In the genomic region with DNA sequence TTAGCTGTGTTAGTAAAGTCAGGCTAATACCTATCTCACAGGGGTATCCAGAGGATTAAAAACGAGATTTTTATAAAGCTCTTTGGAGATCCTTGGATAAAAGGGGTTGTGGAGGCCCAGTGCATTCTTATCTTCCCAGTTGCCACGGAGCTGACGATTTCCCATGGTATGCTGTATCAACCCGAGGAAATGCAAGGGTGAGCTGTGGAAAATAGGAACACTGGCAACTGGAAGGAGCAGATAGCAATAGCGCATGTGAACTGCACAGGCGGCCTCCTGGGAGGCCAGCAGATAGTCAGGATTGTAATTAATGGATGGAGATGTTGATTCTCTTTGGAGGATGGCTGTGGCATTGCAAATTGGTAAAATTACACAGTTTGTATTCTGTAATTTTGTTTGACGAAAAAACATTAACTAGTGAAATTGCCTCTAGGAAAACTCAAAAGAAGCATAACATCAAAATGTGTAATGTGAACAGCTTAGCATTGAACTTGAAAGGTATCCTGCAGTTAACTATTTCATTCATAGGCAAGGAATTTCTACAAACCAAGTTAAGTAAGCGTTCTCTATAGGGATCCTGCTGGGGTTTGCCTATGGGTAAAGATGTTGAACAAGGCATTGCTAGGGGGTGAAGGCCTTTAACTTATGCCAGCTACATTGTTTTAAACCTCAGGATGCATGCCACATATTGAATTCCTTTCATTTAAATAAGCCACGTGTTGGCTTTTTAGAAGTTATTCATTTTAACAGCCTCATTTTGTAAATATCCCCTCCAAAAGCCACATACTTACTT, we compare ENCODE assay signal across 21 mouse cellular contexts.
A peak's percentile ranks its signal among the peaks of the same experiment; 100 is the strongest.
DNase-seq lines count a peak whose midpoint lies in the region; ATAC-seq lines count a peak whose summit lies in the region.
"Had no signal": no experiment of that assay in that cellular context is flagged by ENCODE, and none has a peak within 500 bp of the region (broad histone marks: within the 10 kb centered on the region; RNA-seq: fewer than 3 reads in every experiment).

No protein-coding gene starts in this region.

- peak overlapping the region; percentile 49; the same call in 1 of the 2 replicates for H3K27ac ChIP-seq in midbrain, embryonic 14.5 days (replicated peaks; ENCODE audit: low read depth, low read length)
- H3K27ac ChIP-seq: embryonic facial prominence, embryonic 12.5 days; hindbrain, embryonic 15.5 days; limb, embryonic 13.5 days; lung, embryonic 15.5 days; stomach, embryonic 15.5 days had no signal

- no peak overlapping the region for H3K9ac ChIP-seq in midbrain, embryonic 14.5 days (replicated peaks; ENCODE audit: low read length)
- H3K9ac ChIP-seq: embryonic facial prominence, embryonic 12.5 days; hindbrain, embryonic 15.5 days; limb, embryonic 13.5 days; lung, embryonic 15.5 days; stomach, embryonic 15.5 days had no signal

- peak; percentile 64 for DNase-seq in heart, adult 11 months
- DNase-seq in heart, adult 8-10 months (ENCODE audit: low spot score) = no peak
- DNase-seq in retina, embryonic 14.5 days (ENCODE audit: low spot score) = peak; percentile 25
- DNase-seq in retina, postnatal 1 day = no peak
- peak; percentile 51 for DNase-seq in midbrain, embryonic 14.5 days
- DNase-seq in frontal cortex, postnatal 10 days (ENCODE audit: low spot score in 2 of 2) = no peak
- DNase-seq: adrenal gland, postnatal 25 days; B cell, adult 2 months; cerebellum, adult 2 months; gastrocnemius, postnatal 14 days; heart, postnatal 36 days; kidney, adult 2 months; kidney, postnatal 36 days; right cerebral cortex, postnatal 25 days had no signal

- no peak overlapping the region for H3K4me2 ChIP-seq in midbrain, embryonic 14.5 days (ENCODE audit: low read length)
- H3K4me2 ChIP-seq: embryonic facial prominence, embryonic 12.5 days; heart, embryonic 11.5 days; hindbrain, embryonic 15.5 days; limb, embryonic 13.5 days; liver, embryonic 11.5 days; lung, embryonic 15.5 days; stomach, embryonic 15.5 days had no signal

- no peaks in the 10 kb centered on the region for H3K27me3 ChIP-seq in midbrain, embryonic 14.5 days (ENCODE audit: control insufficient read depth, insufficient read depth, low read length)
- H3K27me3 ChIP-seq: embryonic facial prominence, embryonic 12.5 days; hindbrain, embryonic 15.5 days; limb, embryonic 13.5 days; lung, embryonic 15.5 days; stomach, embryonic 15.5 days had no signal

- no peak for ATAC-seq in midbrain, embryonic 14.5 days (ENCODE audit: low FRiP score, low TSS enrichment)

- no peaks in the 10 kb centered on the region for H3K36me3 ChIP-seq in midbrain, embryonic 14.5 days (ENCODE audit: control insufficient read depth, insufficient read depth, low read length)
- H3K36me3 ChIP-seq: embryonic facial prominence, embryonic 12.5 days; hindbrain, embryonic 15.5 days; limb, embryonic 13.5 days; lung, embryonic 15.5 days; stomach, embryonic 15.5 days had no signal

- 16% methylated on average over 9 of the region's 9 CpGs for WGBS in midbrain, embryonic 14.5 days

- H3K4me1 ChIP-seq in midbrain, embryonic 14.5 days (ENCODE audit: control insufficient read depth, insufficient read depth, low read length) = peaks cover 11% of the 10 kb centered on the region
- H3K4me1 ChIP-seq: embryonic facial prominence, embryonic 12.5 days; hindbrain, embryonic 15.5 days; limb, embryonic 13.5 days; stomach, embryonic 15.5 days had no signal

- 0 out of 2 replicates have a peak, but pooled peaks cover 4% of the 10 kb centered on the region for H3K9me3 ChIP-seq in midbrain, embryonic 14.5 days (ENCODE audit: control insufficient read depth, low read length)
- H3K9me3 ChIP-seq: embryonic facial prominence, embryonic 12.5 days; limb, embryonic 13.5 days; lung, embryonic 15.5 days; stomach, embryonic 15.5 days had no signal

- no peak overlapping the region for H3K4me3 ChIP-seq in midbrain, embryonic 14.5 days (replicated peaks; ENCODE audit: low read depth, low read length)
- H3K4me3 ChIP-seq: embryonic facial prominence, embryonic 12.5 days; hindbrain, embryonic 15.5 days; limb, embryonic 13.5 days; lung, embryonic 15.5 days; stomach, embryonic 15.5 days had no signal

Comparison
In these comparisons a context has a peak if more than half of its experiments do, and no peak if none do; other contexts are left out.
1. DNase-seq: peak in heart, adult 11 months (single experiment), retina, embryonic 14.5 days (single experiment) and midbrain, embryonic 14.5 days (single experiment); none in heart, adult 8-10 months (single experiment), retina, postnatal 1 day (single experiment) and frontal cortex, postnatal 10 days (0 of 2).